Mouse (Mus musculus) cerebellum, postnatal 25 days (tissue): Measurements from ENCODE around the gene Prox1.

ENCODE experiments used
- DNase-seq, 2 experiments: peaks; one replicate each; pipeline ENCODE4 v3.0.0; 2021; ENCODE audit warnings: mixed read lengths in 2 of 2

The Prox1 gene

DNA sequence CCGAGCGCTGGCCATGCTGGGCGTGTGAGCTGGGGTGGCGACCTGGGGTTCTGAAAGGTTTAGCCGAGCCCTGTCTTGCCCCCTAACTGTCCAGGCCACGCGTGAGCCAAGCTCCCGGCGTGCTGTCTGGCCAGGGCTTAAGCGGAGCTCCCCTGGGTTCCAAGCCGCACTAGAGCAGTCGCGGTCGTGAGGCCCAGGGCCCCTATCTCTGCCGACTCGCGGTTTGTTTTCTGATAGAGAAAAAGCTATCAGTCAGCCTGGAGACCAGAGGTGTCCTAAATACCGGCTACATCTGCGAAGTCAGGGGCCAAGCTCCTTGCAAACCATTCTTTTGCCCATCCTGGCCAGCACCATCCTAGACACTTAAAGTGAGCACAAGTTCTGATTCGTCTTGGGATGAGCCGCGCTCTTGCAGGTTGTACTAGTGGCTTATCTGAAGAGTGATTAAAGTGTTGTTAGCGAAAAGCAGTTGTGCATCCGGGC is 2.5 kb upstream of the Prox1 start:
- peak; percentile 36 to 45 for DNase-seq

DNA sequence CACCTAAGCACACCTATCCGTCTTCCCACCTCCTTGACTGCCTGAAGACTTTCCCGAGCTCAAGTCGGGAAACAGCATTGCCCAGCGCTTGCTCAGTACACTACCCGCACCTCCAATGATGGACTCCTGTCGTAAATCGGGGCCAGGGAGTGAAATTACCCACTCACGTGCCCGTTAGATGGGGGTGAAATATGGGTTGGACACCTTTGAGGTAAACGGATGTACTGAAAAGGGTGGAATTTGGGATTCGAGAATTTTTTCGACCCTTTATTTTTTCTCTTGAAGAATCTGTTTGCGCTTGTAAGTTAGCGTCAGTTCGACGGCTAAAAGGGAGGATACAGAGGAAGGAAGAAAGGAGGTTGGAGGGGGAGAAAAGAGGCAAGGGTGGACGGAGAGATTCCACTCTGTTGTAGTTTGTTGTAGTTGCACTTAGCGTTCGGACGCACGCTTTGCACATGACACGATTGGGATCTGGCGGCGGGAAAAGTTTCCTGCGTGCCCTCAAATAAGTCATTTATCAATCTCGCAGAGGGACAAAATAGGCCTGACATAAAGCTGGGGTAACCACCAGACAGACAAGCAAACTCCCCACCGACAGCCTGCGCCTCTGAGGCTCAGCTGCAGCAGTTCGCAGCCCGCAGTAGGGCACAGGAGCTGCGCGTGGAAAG is 1.9 kb upstream of the Prox1 start:
- DNase-seq = peak in 1 of 2 experiments; percentile 17

DNA sequence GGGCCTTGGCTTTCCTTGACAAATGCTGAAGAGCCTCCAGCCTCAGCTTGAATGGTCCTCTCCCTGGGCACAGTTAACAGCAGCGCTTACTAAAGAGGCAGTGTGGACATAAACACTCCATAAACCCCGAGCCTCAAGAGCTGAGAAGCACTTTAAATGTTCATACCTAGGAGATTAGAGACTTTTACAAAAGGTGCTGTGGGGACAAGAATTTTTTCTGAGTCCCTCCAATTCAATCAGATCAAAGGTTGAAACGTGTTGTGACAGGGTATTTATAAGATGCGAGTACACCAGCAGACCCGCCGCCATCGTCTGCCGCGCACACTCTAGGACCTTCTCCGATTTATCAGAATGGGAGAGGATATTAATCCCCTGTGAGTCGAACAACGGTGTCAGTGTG is 1.2 kb upstream of the Prox1 start:
- DNase-seq = peak in 1 of 2 experiments; percentile 23

DNA sequence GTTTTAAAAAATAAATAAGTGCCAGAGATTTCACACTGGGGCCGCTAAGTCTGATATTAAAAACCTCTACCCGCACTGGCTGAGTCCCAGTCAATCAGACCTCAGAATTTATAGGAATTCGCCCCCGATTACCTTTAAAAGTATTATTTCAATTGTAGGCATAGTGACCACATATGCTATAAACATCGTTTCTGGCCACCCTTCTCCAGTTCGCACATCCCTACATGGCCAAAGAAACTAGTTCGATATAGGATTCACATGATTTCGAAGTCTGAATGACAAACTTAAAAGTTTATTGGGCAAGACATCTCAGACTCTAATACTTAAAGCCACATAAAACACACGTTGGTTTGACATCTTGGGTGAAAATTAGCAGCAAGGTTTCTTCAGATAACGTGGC is 827 bp upstream of the Prox1 start:
- no peak for DNase-seq

DNA sequence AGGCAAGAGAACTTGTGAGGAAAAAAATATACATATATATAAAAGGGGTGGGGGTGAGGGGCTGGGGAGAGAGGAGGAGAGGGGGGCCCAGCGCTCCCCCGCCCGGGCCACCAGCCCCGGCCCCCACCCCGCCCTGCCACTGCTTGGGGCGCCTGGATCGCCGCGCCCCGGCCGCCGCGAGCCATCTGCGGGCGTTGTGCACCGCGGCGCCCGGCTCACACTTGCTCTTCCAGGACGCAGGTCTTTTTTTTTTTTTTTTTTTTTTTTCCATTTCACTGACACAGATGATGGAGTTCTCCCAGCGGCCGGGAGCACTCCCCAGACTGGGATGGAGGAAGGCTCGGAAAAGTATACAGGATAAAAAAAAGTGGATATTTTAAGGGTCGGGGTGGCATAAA is 304 bp upstream of the Prox1 start:
- DNase-seq = no peak

DNA sequence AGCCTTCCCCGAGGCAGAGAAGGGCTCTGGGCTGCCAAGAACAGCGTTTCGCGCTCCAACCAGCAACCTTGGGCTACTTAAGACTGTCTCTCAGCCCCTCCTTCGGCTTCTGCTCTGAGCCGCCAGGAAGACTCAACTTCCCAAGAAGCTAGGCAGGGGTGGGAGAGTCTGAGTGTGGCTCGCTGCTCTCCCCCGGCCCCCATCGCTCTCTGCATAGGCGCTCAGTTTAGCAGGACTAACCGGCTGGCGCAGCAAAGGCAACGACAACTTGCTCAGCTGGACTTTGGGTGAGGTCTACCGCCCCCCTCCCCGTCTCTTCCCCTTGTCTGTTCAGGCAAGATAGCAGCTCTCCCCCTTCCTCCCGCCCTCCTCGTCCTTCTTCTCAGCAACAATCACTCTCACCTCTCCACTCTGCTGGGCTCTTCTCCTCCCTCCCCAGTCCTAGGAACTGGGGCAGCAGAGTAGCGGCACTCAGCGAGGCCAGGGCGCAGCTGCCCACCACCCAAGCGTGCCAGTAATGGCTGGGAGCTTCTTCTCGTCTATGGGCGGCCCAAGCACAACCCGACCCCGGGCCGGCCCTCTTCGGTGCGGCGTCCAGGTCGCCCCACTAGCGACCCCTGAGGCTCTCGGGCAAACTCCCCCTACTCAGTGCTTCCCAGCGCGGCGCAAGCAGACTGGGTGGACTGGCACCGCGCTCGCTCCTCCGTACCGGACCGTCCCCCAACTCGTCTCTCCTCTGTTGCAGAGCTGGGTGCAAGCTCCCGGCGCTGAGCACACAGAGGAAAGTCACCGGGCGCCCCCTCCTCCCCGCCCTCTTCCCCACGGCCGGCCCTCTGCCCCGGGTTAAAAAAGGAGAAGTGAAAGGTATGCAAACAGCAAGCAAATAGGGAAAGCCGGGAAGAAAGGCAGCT is 1.5 kb downstream of the Prox1 start:
- DNase-seq = peak; percentile 56 to 62

DNA sequence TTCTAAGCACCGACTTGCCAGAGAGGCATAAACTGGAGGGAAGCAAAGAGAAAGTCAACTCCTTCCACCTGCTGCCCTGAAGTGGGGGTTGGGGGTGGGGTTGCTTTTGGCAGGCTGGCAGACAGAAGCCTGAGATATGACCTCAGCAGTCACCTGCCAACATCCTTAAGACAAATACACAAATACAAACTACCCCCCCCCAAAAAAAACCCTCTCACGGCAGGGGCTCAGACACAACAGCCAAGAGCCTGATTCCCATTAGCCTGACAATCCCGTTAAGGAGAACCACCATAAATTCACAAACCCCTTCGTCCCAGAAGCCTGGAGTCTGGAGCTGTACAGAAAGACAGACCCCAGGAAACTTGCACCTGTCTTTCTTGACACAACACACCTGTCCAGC is 2.4 kb downstream of the Prox1 start:
- DNase-seq = peak; percentile 30 to 46

DNA sequence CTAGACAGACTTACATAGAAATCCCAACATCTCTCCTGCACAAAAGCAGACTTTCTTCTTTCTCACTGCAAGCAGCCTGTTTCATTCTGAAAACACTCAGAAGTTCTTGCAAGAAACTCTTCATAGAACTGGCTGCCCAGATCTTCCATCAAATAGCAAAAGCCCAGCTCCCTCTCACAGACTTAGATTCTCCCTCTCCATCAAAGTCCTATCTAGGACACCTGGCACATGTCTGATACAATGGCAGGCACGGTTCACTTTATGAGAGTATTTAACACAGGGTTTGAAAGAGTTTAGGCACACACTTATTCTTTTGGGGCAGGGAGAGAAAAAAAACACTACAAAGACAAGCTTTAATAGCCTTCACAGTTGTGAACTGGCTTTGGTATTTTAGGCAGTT is 2.9 kb downstream of the Prox1 start:
- no peak for DNase-seq

DNA sequence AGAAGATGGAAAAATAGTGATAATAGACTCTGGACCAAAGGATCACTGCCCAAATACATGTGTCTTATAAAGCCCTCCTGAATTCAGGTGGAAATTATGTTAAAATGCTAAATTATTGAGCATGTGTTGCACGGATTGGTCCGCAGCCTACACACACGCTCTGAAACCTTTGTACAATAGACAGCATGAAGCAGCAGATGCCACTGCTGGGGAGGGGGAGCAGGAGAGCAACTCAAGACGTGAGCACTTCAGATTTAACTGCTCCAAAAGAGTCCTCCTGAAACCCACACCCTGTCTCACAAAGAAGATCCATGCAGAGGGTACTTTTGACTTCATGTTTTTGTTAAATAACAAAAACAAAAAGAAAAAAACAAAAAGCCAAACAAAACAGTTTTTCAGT is 5.0 kb downstream of the Prox1 start:
- DNase-seq = no peak

DNA sequence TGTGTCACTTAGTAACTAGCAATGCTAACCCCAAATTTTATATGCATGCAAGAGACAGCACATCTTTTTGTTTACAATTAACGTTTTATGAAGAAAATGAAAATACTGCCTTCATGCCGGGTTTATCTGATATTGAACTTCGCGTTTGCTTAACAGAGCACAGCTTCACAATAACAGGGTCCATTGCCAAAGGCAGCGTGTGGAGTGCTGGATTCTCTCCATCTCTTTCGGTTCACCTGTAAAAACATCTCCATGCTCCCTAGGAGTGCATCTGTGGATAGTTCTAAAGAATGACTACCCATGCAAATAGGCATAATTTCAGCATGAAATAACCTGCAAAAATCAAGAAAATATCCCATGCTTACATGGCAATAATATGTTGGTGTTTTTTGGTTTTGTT is 7.0 kb downstream of the Prox1 start:
- peak; percentile 53 to 62 for DNase-seq

DNA sequence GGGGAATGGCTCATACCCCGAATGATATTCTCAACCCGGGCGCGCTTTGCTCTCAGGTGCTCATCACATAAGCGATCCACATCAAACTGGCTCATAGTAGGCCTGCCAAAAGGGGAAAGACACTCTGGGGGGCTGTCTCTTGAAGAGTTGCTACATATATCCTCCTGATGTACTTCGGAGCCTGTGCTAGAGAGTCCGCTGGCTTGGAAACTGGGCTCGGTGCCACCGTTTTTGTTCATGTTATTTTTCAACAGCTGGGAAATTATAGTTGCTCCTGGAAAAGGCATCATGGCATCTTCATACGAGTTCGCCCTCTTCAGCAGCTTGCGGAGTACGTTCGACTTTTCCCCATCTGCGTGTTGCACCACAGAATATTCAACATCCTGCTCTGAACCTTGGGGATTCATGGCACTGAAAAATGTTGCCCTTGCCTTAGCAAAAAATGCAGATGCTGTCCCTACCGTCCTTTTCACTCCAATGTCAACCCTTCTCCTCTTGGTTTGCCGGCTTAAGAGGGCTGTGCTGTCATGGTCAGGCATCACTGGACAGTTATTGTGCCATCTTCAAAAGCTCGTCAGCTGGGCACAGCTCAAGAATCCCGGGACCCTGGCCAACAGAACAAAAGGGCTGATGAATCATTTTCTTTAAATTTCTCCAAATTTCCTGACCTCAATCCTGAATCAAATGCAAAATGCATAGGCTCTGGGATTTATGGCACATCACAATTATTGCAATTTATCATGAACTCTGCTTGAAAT is 8.6 kb downstream of the Prox1 start:
- peak; percentile 74 to 86 for DNase-seq

DNA sequence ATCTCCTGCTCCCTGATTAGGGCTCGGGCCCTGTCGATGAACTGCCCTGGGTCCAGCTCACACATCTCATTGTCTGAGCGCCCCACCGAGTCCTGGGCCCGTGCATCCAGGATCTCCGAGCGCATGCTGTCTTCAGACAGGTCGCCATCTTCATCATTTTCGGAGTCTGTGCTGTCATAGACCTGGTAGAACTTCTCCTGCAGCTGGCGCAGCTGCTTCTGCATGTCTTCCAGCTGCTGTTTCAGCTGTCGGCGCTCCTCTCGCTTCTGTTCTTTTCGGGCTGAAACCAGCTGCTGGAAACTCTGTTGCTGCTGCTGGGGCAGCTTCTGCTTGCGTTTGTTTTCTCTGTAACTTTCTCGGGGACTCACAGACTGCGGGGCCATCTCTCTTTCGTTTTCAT is 9.2 kb downstream of the Prox1 start:
- DNase-seq = no peak

DNA sequence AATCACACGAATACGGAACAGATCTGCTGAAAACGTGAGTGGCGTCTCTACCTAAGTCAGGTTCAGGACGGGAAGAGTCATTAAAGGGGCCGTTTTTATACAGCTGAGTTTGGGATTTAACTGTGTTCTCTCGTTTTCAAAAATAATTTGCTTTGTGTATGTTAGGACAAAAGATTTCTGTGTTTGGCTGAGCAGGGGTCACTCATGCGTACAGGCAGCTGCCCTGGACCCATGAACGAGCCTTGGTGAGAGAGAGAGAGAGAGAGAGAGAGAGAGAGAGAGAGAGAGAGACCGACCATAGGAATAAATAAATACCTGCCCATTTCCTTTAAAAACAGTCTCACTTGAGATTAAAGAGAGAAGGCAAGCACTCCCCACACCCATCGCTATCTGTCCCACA is 11.1 kb downstream of the Prox1 start:
- no peak for DNase-seq

DNA sequence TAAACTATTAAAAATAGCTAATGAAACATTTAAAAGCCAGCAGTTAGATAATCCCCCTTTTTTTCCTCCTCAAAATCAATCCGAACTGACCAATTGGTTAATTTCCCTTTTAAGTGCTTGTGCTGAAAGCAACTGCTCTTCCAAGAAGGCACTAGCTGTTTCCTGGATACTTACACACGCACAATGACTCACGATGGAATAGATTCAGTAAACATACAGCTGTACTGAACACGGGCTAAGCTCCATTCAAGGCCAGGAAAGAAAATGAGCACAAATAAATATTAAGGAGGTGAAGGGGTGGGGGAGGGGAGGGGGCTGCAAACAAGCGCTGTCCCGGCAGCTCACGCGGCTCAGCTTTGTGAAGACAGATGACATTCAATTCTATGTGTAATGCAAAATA is 14.8 kb downstream of the Prox1 start:
- no peak for DNase-seq

DNA sequence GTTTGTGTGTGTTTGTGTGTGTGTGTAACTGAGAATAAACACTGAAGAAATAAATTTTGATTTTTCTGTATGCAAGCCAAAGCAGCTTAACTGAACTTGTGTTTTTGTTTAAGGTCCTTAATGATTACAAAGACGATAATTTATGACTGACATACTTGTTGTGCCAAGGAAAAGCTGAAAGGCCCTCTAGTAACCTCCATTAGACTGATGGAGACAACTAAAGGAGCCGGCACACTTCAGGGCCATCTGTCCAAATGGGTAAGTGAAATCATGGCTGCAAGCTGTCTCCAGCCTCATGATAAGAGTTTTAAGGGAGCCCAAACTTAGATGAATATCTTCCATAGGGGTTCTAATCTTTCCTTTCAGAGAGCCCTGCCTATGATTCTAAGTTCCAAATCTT is 15.5 kb downstream of the Prox1 start:
- no peak for DNase-seq

DNA sequence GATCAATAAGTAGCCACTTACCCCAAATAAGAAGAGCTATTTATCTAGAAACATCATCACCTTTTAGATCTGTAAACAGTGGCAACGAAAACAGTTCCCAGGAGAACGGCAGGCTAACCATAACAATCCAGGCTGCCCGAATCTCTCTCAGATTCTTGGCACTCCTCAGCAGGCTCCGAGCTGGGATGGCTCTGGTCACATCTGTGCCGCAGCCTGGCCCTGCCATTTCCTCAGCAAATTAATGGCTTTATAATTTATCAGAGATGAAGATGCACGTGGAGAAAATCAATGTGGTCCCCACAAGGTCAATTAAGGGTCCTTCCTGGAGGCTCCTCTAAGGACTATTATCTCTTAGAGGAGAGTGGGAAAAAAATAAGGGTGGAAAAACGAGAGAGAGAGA is 16.2 kb downstream of the Prox1 start:
- DNase-seq = peak in 1 of 2 experiments; percentile 17

DNA sequence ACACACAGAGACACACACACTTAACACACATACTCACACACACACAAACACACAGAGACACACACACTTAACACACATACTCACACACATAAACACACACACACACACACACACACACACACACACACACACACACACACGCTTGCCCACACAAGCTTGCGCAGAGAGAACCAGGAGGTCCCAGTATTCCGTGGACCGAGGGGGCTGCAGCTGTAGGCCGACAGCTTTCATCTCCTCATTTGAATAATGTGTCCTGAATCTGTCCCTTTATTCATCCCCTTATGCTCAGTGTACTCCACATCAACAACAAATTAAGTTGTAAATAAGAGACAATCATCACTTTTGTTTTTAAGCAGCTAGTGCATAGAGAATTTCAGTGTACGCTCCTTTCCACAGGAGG is 17.9 kb downstream of the Prox1 start:
- DNase-seq = no peak

DNA sequence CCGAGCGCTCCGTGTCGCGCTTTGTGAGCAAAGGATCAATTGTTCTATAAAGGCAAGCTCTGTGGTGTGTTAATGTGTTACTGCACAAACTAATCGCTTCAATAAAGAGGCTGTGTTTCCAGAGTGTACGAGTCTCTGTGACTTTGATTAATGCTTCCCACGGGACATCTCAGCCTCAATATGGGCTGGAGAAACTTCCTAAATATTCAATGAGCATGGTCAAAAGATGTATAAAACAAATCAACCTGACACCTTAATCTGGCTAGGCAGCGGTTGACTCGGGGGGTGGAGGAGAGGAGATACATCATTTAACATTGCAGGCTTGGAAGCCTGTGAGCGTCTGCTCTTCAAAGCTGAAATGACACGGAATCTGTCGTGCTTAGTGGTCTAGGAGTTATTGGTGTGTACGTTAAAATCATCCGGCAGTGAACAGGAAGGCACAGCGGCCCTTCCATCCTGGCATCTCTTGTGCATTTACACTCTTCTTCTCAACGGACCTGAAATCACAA is 21.2 kb downstream of the Prox1 start:
- DNase-seq = no peak

DNA sequence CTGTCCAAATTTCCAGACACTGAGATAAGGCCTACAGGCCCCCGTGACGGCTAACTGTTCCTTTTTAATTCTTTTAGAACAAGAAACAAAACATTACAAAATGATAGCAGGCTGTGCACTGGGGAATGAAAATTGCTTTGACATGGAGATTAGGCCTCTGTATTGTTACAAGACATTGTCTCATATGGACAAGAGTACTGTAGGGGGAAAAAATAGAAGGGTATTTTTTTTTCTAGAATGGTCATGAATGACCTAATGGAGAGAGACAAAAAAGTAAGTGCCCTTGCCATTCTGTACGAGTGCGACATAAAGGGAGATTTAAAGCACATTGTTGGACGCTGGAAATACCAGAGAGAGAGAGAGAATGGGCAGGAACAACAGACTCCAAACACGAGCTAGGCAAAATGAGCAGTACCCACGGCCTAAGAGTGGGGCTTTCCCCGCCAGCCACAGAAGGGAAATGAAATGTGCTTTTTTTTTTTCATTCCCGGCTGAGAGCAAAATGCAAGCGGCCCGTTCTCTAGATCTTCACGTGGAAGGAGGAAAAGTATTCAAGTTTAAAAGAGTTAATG is 21.8 kb downstream of the Prox1 start:
- no peak for DNase-seq

DNA sequence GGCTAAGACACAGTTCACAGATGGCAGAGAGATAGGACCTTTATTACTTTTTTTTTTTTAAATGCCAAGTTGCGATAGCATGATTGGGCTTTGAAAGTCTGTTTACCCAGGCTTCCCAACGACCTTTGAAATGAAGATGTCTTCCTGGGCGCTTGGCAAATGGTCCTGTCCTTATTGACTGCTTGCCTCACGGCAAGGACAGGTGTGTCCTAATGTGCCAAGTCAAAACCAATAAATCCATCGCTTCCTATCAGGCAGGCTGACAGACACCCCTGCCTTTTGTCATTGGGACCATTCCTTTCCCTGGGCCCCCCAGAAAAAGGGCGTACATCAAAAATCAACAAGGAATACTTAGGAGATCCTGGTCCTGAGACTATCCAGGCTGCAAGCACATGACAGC is 22.7 kb downstream of the Prox1 start:
- no peak for DNase-seq

DNA sequence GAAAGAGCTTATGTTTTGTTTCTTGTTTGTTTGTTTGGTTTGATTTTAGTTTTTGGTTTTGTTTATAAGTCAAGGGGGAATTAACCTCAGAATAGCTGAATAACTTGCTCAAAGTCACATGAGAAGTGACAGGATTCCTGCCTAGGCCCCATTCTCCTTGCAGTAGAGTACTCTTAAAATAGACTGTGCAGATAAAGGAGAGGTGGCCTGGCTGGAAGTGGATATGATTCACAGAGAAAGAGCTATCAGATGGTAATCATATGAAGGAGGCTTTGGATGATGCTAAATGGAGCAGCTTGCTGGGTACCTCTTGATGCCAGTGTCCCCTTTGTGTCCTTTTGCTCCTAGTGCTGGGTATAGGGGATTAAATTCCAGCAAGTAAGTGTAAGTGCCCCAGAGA is 26.1 kb downstream of the Prox1 start:
- no peak for DNase-seq

DNA sequence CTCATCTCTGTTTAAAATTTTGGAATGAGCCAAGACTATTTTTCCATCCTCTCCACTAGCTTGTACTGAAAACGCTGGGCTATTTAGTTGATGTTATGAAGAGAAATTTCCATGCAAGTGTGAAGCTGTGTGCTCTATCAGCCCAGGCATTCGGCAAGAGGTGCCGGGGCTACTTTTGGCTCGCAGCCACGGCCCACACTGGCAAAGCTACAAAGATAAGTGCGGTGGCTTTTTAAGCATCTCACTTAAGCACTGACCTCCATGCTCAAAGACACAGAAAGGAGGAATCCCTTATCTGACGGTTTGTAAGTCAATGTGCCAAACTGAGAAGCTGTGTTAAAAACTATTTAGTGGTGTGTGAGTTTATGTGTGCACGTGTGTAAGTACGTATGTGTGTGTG is 26.9 kb downstream of the Prox1 start:
- DNase-seq = peak in 1 of 2 experiments; percentile 18

DNA sequence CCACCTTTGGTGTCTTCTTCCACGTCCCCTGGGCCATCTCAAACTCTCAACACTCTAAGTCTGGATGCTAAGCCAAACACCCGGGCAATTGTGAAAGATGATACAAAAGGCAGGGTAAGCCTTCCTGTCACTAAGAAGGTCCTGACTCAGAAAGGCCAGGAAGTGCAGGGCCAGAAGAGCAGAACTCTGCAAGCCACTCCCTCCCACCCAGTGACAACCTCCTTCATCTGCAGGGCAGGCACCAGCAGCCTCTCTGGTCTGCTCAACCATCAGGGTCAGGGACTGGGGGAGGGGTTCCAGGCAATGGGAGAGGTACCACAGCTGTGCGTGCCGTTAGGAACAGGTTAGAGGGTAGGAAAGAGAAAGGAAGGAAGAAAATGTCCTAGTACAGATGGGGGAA is 27.9 kb downstream of the Prox1 start:
- DNase-seq = no peak
